Mouse (Mus musculus) hindbrain, embryonic 13.5 days (tissue): Measurements from ENCODE around the gene Cacng3. TPM values are rescaled to one million over a fixed set of nuclear protein-coding genes. Genes with fewer than 3 reads are reported as not detected.

Experiments used
- ATAC-seq: fragments of 200-750 bp; cut with Nextera tagmentation; 2 replicates; pipeline ENCODE4 v1.8.0; 2017; ENCODE audit warnings: moderate TSS enrichment; ENCODE audit not compliant: low FRiP score
- H3K27ac ChIP-seq: fragments of 300-500 bp; sonication (generic); 2 replicates; pipeline ENCODE4 v1.5.1; 2015; ENCODE audit warnings: inconsistent platforms, mild to moderate bottlenecking, moderate library complexity
- H3K27me3 ChIP-seq: fragments of 300-500 bp; sonication (generic); 2 replicates; pipeline ENCODE4 v1.6.1; 2015; ENCODE audit warnings: mild to moderate bottlenecking, inconsistent platforms
- H3K36me3 ChIP-seq: fragments of 300-500 bp; sonication (generic); 2 replicates; pipeline ENCODE4 v1.6.1; 2015; ENCODE audit warnings: mild to moderate bottlenecking, inconsistent platforms
- H3K4me1 ChIP-seq: fragments of 300-500 bp; sonication (generic); replicated peaks from 2 replicates; pipeline ENCODE4 v1.6.1; 2015; ENCODE audit warnings: inconsistent platforms
- H3K4me2 ChIP-seq: fragments of 300-500 bp; sonication (generic); 2 replicates; pipeline ENCODE4 v1.6.1; 2015; ENCODE audit warnings: inconsistent platforms, mild to moderate bottlenecking, moderate library complexity
- H3K4me3 ChIP-seq: fragments of 300-500 bp; sonication (generic); 2 replicates; pipeline ENCODE4 v1.5.1; 2015; ENCODE audit warnings: mild to moderate bottlenecking, inconsistent platforms
- H3K9ac ChIP-seq: fragments of 300-500 bp; sonication (generic); 2 replicates; pipeline ENCODE4 v1.6.1; 2015; ENCODE audit warnings: mild to moderate bottlenecking, inconsistent platforms
- H3K9me3 ChIP-seq: fragments of 300-500 bp; sonication (generic); 2 replicates; pipeline ENCODE4 v1.6.1; 2016; ENCODE audit warnings: inconsistent platforms
- WGBS: fragments of 180-500 bp; shearing (Covaris S2); methylation state at CpG from one replicate; pipeline ENCODE4 v1.1.7; 2015; 5-methylcytosine and 5-hydroxymethylcytosine counted together
- polyA plus RNA-seq: library from polyadenylated mRNA; unstranded; fragments of >200 nt; fragmentation: Nextera tagmentation; extraction: Ambion mirVana; gene quantifications from 2 replicates; pipeline ENCODE4 v1.2.1, GENCODE M21; 2015

Gene Cacng3
- polyA plus RNA-seq = 9.2 and 11.3 TPM in 2 replicates

DNA sequence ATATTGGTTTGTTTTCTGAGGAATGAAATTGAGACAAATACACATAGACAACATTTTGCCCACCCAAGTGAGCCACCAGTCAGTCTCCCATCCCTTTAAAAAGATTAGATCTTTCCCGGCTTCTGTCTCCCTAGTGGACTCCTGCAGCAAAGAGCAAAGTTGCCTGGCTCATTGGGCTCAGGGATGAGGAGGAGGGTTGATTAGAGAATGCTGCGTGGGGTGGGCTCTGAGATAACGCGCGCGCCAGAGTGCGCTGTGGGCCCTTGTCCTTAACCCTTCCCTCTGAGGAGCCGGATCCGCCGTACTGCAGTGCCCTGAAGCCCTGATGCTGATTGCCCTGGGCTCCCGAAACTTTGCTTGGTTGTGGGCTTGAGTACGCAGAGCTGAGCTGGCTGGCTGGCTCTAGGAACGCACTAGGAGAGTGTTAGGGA, at the start of gene Cacng3:
TSS of gene Cacng3 (plus strand) at position 51 of the 431 bp plus-strand sequence.
- H3K4me3 ChIP-seq = peak within 1 kb of the TSS; percentile 46
- peaks cover 15% of the 10 kb centered on the region for H3K4me1 ChIP-seq
- H3K27me3 ChIP-seq = peaks cover 16% of the 10 kb centered on the region; the same call in 1 of the 2 replicates
- ATAC-seq = 0 out of 2 replicates have a peak, but pooled peaks have one; percentile 32
- peak within 1 kb of the TSS; percentile 78 for H3K4me2 ChIP-seq
- H3K27ac ChIP-seq = peak within 1 kb of the TSS; percentile 62
- H3K9ac ChIP-seq = peak within 1 kb of the TSS; percentile 68
- WGBS = 12% methylated on average over 13 of the region's 13 CpGs
- no peaks in the 10 kb centered on the region for H3K9me3 ChIP-seq
- H3K36me3 ChIP-seq = no peaks in the 10 kb centered on the region

DNA sequence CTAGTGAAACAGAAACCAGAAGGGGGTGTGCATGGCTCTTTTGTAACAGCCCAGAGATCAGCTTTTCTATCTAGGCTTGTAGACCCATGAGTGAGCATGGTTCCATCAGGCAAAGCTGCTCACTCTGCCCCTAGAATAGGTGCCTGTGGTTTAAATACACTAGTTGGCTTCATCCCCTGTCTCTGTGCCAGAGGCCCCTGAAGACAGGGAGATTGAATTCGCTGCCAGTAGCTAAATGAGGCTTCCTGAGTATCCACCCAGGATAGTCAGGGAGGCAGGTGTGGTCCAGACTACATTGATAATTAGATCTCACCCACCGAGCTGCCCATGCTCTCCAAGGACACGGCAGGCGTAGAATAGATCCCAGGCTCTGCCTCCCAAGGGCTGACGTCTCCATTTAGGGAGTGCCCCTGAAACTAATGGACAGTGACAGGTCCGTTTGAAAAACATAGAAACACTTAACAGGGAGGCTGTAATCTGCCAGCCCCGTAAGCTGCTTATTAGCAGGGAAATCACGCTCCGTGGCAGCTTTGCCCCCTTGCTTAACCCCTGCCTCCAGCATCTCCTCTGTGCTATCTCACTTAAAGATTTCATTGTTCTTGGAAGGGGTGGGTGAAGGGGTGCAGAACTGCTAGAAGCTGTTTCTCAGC, 48.0 kb upstream of the Cacng3 start:
- Histone ChIP-seq H3K27me3 (no peaks in the 10 kb centered on the region), H3K9ac (no peak overlapping the region), H3K36me3 (no peaks in the 10 kb centered on the region), H3K27ac (peak overlapping the region; percentile 78), H3K9me3 (no peaks in the 10 kb centered on the region), H3K4me1 (peaks cover 17% of the 10 kb centered on the region), H3K4me2 (no peak overlapping the region), H3K4me3 (no peak overlapping the region)
- 23% methylated on average over 9 of the region's 9 CpGs for WGBS
- ATAC-seq = peak; percentile 78

DNA sequence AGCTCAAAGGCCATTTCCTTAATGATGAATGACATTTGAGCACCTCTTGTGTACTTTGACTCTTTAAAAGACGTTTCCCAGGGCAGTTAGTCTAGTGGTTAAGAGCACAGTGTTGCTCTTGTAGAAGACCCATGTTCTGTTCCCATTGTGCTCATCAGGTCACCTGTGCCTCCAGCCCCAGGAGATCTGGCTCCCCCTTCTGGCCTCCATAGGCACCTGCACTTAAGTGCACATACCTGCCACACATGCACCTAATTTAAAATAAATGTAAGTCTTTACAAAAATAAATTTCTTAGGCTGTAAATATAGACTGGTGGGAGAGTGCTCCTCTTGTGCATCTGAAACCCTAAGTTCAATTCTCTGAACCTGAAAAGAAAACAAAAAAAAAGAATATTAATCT, 46.5 kb upstream of the Cacng3 start:
- no peak overlapping the region for H3K27ac ChIP-seq
- no peak overlapping the region for H3K4me3 ChIP-seq
- H3K27me3 ChIP-seq = no peaks in the 10 kb centered on the region
- H3K36me3 ChIP-seq = no peaks in the 10 kb centered on the region
- 67% methylated on average over 1 of the region's 1 CpGs for WGBS
- peaks cover 17% of the 10 kb centered on the region for H3K4me1 ChIP-seq
- ATAC-seq = no peak
- H3K9me3 ChIP-seq = no peaks in the 10 kb centered on the region
- no peak overlapping the region for H3K9ac ChIP-seq
- H3K4me2 ChIP-seq = no peak overlapping the region

DNA sequence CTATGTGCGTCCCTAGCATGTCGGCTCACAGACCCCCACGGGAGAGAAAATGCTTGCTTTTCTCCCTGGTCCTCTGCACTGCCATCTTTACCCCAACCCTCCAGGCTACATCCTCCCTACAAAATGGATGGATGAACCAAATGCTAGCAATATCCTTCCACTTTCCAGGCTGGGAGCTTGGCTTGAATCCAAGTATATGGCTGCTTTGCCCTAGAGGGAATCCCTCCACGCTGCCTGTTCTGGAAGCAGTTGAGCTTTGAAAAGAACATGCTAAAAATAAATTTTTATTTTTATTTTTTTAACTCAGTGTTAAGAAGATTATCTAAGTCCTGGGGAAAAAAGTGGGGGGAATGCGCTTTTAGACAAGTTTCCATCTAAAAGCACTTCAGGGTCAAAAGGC, 42.2 kb upstream of the Cacng3 start:
- Histone ChIP-seq H3K27ac (no peak overlapping the region), H3K9me3 (no peaks in the 10 kb centered on the region), H3K4me2 (no peak overlapping the region), H3K36me3 (no peaks in the 10 kb centered on the region), H3K9ac (no peak overlapping the region), H3K4me1 (peaks cover 3% of the 10 kb centered on the region), H3K4me3 (no peak overlapping the region), H3K27me3 (no peaks in the 10 kb centered on the region)
- WGBS = 87% methylated on average over 5 of the region's 5 CpGs
- no peak for ATAC-seq

DNA sequence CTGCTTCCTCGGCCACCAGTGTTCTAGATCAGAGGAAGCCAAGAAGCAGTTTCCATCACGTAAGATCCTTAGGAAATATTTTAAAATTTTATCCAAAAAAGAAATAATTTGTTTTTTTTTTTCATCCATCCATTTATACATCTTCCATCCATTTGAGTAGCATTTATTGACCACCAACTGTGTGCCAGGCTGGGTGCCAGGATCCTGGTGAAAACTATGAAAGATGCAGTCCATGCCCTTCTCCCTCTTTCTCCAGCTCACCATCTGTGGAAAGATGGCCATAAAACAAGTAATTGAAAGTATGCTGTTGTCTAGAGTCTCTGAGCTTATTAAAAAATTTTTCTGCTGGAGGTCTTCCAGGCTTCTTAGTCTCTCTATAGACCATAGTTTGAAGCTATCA, 39.9 kb upstream of the Cacng3 start:
- WGBS = 90% methylated on average over 2 of the region's 2 CpGs
- H3K4me1 ChIP-seq = no peaks in the 10 kb centered on the region; the same call in none of the 2 replicates
- H3K9ac ChIP-seq = no peak overlapping the region
- H3K36me3 ChIP-seq = no peaks in the 10 kb centered on the region
- no peak overlapping the region for H3K27ac ChIP-seq
- H3K4me2 ChIP-seq = no peak overlapping the region
- H3K4me3 ChIP-seq = no peak overlapping the region
- no peaks in the 10 kb centered on the region for H3K27me3 ChIP-seq
- no peak for ATAC-seq
- no peaks in the 10 kb centered on the region for H3K9me3 ChIP-seq

DNA sequence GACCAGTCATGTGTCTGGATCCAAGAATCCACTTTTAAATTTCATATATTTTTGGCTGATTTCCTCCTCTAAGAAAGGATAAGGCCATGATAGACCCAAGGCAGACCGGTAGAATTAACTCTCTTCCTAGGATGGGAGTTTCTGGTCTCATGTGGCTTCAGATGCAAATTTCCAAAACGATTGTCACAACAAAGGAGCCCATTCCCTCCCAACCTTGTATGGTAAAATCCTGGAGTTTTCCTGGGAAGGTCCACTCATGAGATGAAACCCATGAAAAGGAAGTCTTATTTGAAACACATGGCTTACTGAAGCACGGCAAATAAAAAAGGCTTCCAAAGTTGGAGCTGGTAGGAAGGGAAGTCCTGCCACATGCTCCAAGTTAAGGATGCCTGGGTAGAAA, 39.1 kb upstream of the Cacng3 start:
- H3K27ac ChIP-seq = no peak overlapping the region
- ATAC-seq = no peak
- H3K9me3 ChIP-seq = no peaks in the 10 kb centered on the region
- 76% methylated on average over 3 of the region's 3 CpGs for WGBS
- H3K9ac ChIP-seq = no peak overlapping the region
- H3K4me2 ChIP-seq = no peak overlapping the region
- H3K27me3 ChIP-seq = no peaks in the 10 kb centered on the region
- H3K4me3 ChIP-seq = no peak overlapping the region
- H3K4me1 ChIP-seq = no peaks in the 10 kb centered on the region; the same call in none of the 2 replicates
- H3K36me3 ChIP-seq = no peaks in the 10 kb centered on the region

DNA sequence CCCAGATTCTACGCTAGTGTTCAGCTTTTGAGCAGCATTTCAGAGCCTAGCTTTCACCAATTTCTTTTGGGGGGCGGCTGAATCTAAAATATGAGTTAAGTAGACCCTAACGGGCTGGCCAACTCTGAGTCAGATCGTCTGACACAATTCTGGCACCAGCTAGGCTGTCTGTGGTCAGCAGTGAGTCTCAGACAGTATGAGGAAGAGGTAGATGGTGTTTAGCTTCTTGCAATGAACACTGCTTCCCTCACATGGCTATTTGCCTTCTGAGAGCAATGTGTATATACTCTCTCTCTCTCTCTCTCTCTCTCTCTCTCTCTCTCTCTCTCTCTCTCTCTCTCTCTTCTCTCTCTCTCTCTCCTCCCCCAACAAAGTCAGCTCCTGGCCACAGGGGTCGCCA, 37.3 kb upstream of the Cacng3 start:
- 85% methylated on average over 5 of the region's 5 CpGs for WGBS
- H3K4me1 ChIP-seq = no peaks in the 10 kb centered on the region; the same call in none of the 2 replicates
- H3K4me2 ChIP-seq = no peak overlapping the region
- no peak for ATAC-seq
- H3K9ac ChIP-seq = no peak overlapping the region
- no peak overlapping the region for H3K4me3 ChIP-seq
- no peaks in the 10 kb centered on the region for H3K27me3 ChIP-seq
- H3K9me3 ChIP-seq = no peaks in the 10 kb centered on the region
- no peak overlapping the region for H3K27ac ChIP-seq
- H3K36me3 ChIP-seq = no peaks in the 10 kb centered on the region

DNA sequence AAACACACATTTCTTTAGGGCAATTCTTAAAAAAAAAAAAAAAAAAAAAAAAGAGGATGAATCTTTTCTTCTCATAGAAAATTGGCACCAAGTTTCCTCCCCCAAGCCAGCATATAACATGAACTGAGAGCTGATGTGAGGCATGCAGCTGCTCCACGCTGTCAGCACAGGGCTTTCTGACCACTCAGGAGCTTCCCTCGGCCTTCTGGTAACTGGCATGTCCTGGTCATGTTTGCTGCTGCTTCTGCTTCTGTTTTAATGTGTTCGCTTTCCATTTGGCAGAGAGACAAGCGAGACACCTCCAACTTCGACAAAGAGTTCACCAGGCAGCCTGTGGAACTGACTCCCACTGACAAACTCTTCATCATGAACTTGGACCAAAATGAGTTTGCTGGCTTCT, 36.8 kb upstream of the Cacng3 start:
- Histone ChIP-seq H3K9me3 (no peaks in the 10 kb centered on the region), H3K9ac (no peak overlapping the region), H3K36me3 (no peaks in the 10 kb centered on the region), H3K4me2 (no peak overlapping the region), H3K4me1 (no peaks in the 10 kb centered on the region; the same call in 1 of the 2 replicates), H3K4me3 (no peak overlapping the region), H3K27me3 (no peaks in the 10 kb centered on the region), H3K27ac (no peak overlapping the region)
- 95% methylated on average over 5 of the region's 5 CpGs for WGBS
- no peak for ATAC-seq

DNA sequence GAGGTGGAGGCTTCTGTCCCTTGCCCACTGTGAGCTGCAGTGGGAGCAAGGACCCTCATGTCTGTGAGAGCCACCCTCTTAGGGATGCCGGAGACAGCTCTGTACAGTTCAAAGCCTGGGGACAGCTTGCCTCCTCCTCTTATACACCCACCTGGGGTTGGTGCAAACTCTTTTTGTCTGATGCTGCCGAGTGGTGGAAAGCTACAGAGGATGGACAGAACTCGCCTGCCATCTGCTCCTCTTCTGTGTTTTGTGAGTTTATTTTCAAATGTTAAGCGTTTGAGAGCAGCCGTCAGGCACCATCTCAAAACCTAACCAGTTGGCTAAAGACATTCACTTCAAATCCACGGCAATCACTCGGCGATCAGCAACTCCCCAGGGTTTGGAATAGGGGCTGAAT, 26.6 kb upstream of the Cacng3 start:
- H3K27me3 ChIP-seq = no peaks in the 10 kb centered on the region
- H3K9ac ChIP-seq = no peak overlapping the region
- H3K36me3 ChIP-seq = no peaks in the 10 kb centered on the region
- H3K9me3 ChIP-seq = no peaks in the 10 kb centered on the region
- H3K4me3 ChIP-seq = no peak overlapping the region
- no peak for ATAC-seq
- no peak overlapping the region for H3K4me2 ChIP-seq
- H3K4me1 ChIP-seq = no peaks in the 10 kb centered on the region
- 87% methylated on average over 8 of the region's 8 CpGs for WGBS
- no peak overlapping the region for H3K27ac ChIP-seq

DNA sequence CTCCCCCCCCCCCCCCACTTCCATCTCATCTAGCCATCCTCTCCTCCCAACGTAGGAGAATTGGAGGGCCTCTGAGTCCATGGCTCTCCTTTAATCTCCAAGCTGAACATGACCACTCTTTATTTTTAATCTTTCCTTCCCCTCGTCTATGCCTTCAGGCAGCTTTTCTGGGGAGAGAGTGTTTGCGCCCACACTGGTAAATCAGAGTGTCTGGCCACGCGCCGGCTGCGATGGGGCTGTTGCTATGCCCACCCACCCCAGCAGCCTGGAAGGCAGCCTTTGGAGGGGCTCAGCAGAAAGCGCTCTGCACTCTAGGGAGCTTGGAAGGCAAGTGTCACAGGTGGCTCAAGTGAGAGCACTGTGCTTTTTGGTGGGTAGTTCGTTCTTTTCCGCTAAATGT, 21.0 kb upstream of the Cacng3 start:
- Histone ChIP-seq H3K4me2 (no peak overlapping the region), H3K9ac (no peak overlapping the region), H3K27me3 (no peaks in the 10 kb centered on the region), H3K4me3 (no peak overlapping the region), H3K9me3 (no peaks in the 10 kb centered on the region), H3K36me3 (no peaks in the 10 kb centered on the region), H3K4me1 (no peaks in the 10 kb centered on the region), H3K27ac (no peak overlapping the region)
- WGBS = 89% methylated on average over 10 of the region's 10 CpGs
- no peak for ATAC-seq

DNA sequence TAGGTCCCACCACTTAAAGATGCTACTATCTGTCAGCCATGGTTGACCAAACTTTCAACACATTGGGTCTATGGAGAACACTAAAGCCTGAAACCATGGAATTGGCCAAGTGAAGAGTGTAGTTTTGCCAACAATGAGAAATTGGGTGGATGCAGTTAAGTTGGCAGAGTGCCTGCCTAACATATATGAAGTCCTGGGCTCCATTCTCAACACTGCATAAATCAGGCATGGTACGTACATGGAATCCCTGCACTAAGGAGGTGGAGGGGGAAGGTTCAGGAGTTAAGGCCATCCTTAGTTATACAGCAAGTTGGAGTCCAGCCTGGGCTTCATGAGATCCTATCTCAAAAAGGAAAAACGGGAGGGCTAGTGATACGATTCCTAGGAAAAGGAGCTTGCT, 17.8 kb upstream of the Cacng3 start:
- no peak overlapping the region for H3K27ac ChIP-seq
- no peaks in the 10 kb centered on the region for H3K27me3 ChIP-seq
- no peak overlapping the region for H3K4me3 ChIP-seq
- 83% methylated on average over 3 of the region's 3 CpGs for WGBS
- no peaks in the 10 kb centered on the region for H3K4me1 ChIP-seq
- ATAC-seq = no peak
- no peaks in the 10 kb centered on the region for H3K9me3 ChIP-seq
- no peaks in the 10 kb centered on the region for H3K36me3 ChIP-seq
- H3K4me2 ChIP-seq = no peak overlapping the region
- no peak overlapping the region for H3K9ac ChIP-seq

DNA sequence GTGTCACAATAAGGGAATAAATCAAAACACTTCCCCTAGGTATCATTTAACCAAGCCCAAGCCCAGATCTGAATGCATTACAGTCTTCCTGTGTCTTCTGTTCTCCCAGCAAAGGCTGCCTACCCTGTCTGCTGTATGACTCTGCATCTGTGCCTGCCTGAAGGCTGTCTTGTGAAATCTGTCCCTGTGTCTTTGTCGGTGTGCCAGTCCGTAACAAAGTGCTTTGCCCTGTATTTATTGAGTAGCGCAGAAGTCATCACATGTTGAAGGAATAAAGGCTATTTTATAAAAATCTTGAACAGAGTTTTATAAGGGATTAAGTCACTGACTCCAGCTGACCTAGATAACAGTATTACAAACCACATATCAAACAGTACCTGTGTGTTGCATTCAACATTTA, 13.6 kb upstream of the Cacng3 start:
- H3K4me2 ChIP-seq = no peak overlapping the region
- H3K27me3 ChIP-seq = no peaks in the 10 kb centered on the region
- H3K9me3 ChIP-seq = no peaks in the 10 kb centered on the region
- no peak overlapping the region for H3K27ac ChIP-seq
- H3K36me3 ChIP-seq = no peaks in the 10 kb centered on the region
- WGBS = 87% methylated on average over 3 of the region's 3 CpGs
- H3K4me3 ChIP-seq = no peak overlapping the region
- H3K4me1 ChIP-seq = no peaks in the 10 kb centered on the region
- ATAC-seq = no peak
- H3K9ac ChIP-seq = no peak overlapping the region

DNA sequence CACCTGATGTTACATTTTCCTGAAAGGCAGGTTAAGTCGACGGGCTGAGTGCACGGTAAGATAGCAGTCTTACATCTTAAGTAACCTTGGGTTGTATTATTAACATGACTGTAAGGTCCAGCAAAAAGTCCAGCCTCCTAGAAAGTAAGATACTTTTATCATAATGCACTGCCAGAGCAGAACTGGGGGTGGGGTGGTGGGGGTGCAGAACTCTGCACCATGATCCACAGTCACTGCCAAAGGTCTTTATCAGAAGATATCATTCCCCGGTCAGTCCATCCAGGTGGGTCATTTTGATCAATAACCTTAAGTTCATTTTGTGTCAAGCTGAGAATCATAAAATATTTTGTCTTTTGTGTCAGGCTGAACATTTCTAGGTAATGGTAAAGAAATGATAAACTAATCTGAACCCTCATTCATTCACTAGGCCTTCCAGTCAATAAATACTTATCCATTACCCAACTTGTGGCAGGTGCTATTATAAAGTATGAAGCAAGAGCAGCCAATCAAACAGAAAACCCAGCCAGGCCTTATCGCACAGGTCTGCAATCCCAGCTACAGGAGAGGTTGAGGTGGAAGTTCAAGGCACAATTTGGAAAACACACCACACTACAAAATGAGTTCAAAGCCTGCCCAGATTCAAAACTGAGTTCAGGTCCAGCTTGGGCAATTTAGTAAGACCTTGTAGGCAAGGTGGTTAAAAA, 12.7 kb upstream of the Cacng3 start:
- Histone ChIP-seq H3K27me3 (no peaks in the 10 kb centered on the region), H3K27ac (no peak overlapping the region), H3K4me2 (no peak overlapping the region), H3K9ac (no peak overlapping the region), H3K9me3 (no peaks in the 10 kb centered on the region), H3K4me3 (no peak overlapping the region), H3K4me1 (no peaks in the 10 kb centered on the region), H3K36me3 (no peaks in the 10 kb centered on the region)
- 93% methylated on average over 5 of the region's 5 CpGs for WGBS
- no peak for ATAC-seq
